29 mouse cellular contexts compared by ENCODE assay signal in genomic region chr1:132818296-132818695, GRCm38 (mm10).
DNase-seq lines count a peak whose midpoint lies in the region; ATAC-seq and TF ChIP-seq lines count a peak whose summit lies in the region.
"Had no signal": no experiment of that assay in that cellular context is flagged by ENCODE, and none has a peak within 500 bp of the region (broad histone marks: within the 10 kb centered on the region; RNA-seq: fewer than 3 reads in every experiment).

No protein-coding gene starts in this region.

- TF ChIP-seq POLR2A in brain, embryonic 14.5 days (IDR thresholded peaks at IDR 0.05; ENCODE audit: borderline replicate concordance, extremely low read depth, insufficient read depth, insufficient read length, poor library complexity, severe bottlenecking): no peak

- no peak overlapping the region for H3K27ac ChIP-seq in lung, embryonic 14.5 days (ENCODE audit: low read depth)
- H3K27ac ChIP-seq in lung, postnatal 0 days (ENCODE audit: low read length): no peak overlapping the region
- H3K27ac ChIP-seq: heart, embryonic 10.5 days; heart, embryonic 15.5 days; hindbrain, embryonic 12.5 days; hindbrain, postnatal 0 days; intestine, embryonic 15.5 days; liver, embryonic 15.5 days; lung, embryonic 15.5 days had no signal

- 38% methylated on average over 7 of the region's 7 CpGs for WGBS in lung, embryonic 14.5 days
- 31% methylated on average over 7 of the region's 7 CpGs for WGBS in lung, postnatal 0 days

- no peak for TF ChIP-seq EP300 in lung, postnatal 0 days (IDR thresholded peaks at IDR 0.05)

- no peak overlapping the region for H3K9ac ChIP-seq in lung, embryonic 14.5 days
- H3K9ac ChIP-seq in lung, postnatal 0 days (replicated peaks; ENCODE audit: low read depth): no peak overlapping the region
- H3K9ac ChIP-seq: heart, embryonic 15.5 days; hindbrain, embryonic 12.5 days; intestine, embryonic 15.5 days; liver, embryonic 15.5 days; lung, embryonic 15.5 days had no signal

- H3K9me3 ChIP-seq in lung, embryonic 14.5 days (ENCODE audit: low read depth, low read length): no peaks in the 10 kb centered on the region
- no peaks in the 10 kb centered on the region for H3K9me3 ChIP-seq in lung, postnatal 0 days (ENCODE audit: low read length)
- H3K9me3 ChIP-seq: heart, embryonic 10.5 days; heart, embryonic 15.5 days; hindbrain, embryonic 12.5 days; intestine, embryonic 15.5 days; liver, embryonic 15.5 days; lung, embryonic 15.5 days had no signal

- DNase-seq in frontal cortex, postnatal 10 days (ENCODE audit: low spot score in 2 of 2): no peak
- DNase-seq in lung, embryonic 14.5 days: peak; percentile 17
- DNase-seq in lung, postnatal 0 days (ENCODE audit: low spot score): no peak
- peak; percentile 42 for DNase-seq in brain, embryonic 14.5 days (ENCODE audit: low read depth)
- DNase-seq in right cerebral cortex, postnatal 36 days (ENCODE audit: low spot score in 2 of 2): peak; percentile 12 to 18
- no peak for DNase-seq in liver
- DNase-seq: adrenal gland, postnatal 36 days; cerebellum, adult 8-10 months; gastrocnemius, postnatal 25 days; heart, adult 11 months; heart, postnatal 36 days; kidney, adult 2 months; kidney, postnatal 36 days; lung, postnatal 36 days; thymus, adult 2 months; thymus, postnatal 36 days had no signal

- no peaks in the 10 kb centered on the region for H3K4me1 ChIP-seq in lung, embryonic 14.5 days (ENCODE audit: insufficient read depth)
- H3K4me1 ChIP-seq in lung, postnatal 0 days (ENCODE audit: insufficient read depth, low read depth, low read length): no peaks in the 10 kb centered on the region
- H3K4me1 ChIP-seq: heart, embryonic 15.5 days; intestine, embryonic 15.5 days; liver, embryonic 15.5 days had no signal

- ATAC-seq in frontal cortex, adult (ENCODE audit: low TSS enrichment): peak; percentile 49; the same call in 1 of the 2 replicates
- no peak for ATAC-seq in lung, embryonic 14.5 days (ENCODE audit: insufficient read depth)
- no peak for ATAC-seq in lung, postnatal 0 days
- ATAC-seq: CD4-positive, CD25-positive, alpha-beta regulatory T cell, adult 4 months; forebrain, embryonic 16.5 days; hindbrain, postnatal 0 days; intestine, embryonic 15.5 days; midbrain, embryonic 16.5 days had no signal

- H3K36me3 ChIP-seq in lung, embryonic 14.5 days (ENCODE audit: insufficient read depth): no peaks in the 10 kb centered on the region
- no peaks in the 10 kb centered on the region for H3K36me3 ChIP-seq in lung, postnatal 0 days (ENCODE audit: insufficient read depth, low read length)
- H3K36me3 ChIP-seq: heart, embryonic 10.5 days; heart, embryonic 15.5 days; hindbrain, embryonic 12.5 days; intestine, embryonic 15.5 days; liver, embryonic 15.5 days; lung, embryonic 15.5 days had no signal

- no peak overlapping the region for H3K4me2 ChIP-seq in lung, embryonic 14.5 days
- no peak overlapping the region for H3K4me2 ChIP-seq in lung, postnatal 0 days (replicated peaks; ENCODE audit: low read depth, low read length)
- H3K4me2 ChIP-seq: heart, embryonic 15.5 days; hindbrain, embryonic 12.5 days; intestine, embryonic 15.5 days; liver, embryonic 15.5 days; lung, embryonic 15.5 days; midbrain, embryonic 11.5 days had no signal

- no peak overlapping the region for H3K4me3 ChIP-seq in lung, embryonic 14.5 days (ENCODE audit: low read depth, low read length)
- H3K4me3 ChIP-seq in lung, postnatal 0 days (ENCODE audit: low read depth, low read length): no peak overlapping the region
- H3K4me3 ChIP-seq: erythroblast, embryonic 14.5 days; heart, embryonic 10.5 days; heart, embryonic 15.5 days; hindbrain, embryonic 12.5 days; intestine, embryonic 15.5 days; liver, embryonic 15.5 days; lung, embryonic 15.5 days had no signal

- no peaks in the 10 kb centered on the region for H3K27me3 ChIP-seq in lung, embryonic 14.5 days (ENCODE audit: insufficient read depth, low read length)
- no peaks in the 10 kb centered on the region for H3K27me3 ChIP-seq in lung, postnatal 0 days (replicated peaks; ENCODE audit: insufficient read depth, low read length)
- H3K27me3 ChIP-seq: hindbrain, embryonic 12.5 days; intestine, embryonic 15.5 days; liver, embryonic 15.5 days; lung, embryonic 15.5 days had no signal

- no peak for TF ChIP-seq CTCF in lung, embryonic 14.5 days (IDR thresholded peaks at IDR 0.05; ENCODE audit: low read depth)
- TF ChIP-seq CTCF in lung, postnatal 0 days (IDR thresholded peaks at IDR 0.05): no peak
- TF ChIP-seq CTCF in brain, embryonic 14.5 days (IDR thresholded peaks at IDR 0.05; ENCODE audit: borderline replicate concordance, extremely low read depth, insufficient read depth, insufficient read length): no peak

Comparison
In these comparisons a context has a peak if more than half of its experiments do, and no peak if none do; other contexts are left out.
1. DNase-seq: peak in lung, embryonic 14.5 days (single experiment), brain, embryonic 14.5 days (single experiment) and right cerebral cortex, postnatal 36 days (2 of 2); none in frontal cortex, postnatal 10 days (0 of 2), lung, postnatal 0 days (single experiment) and liver (single experiment).